Mouse (Mus musculus) gastrocnemius, postnatal 14 days (tissue): ENCODE data around the gene Sik3. TPM values are rescaled to one million over a fixed set of nuclear protein-coding genes. Genes with fewer than 3 reads are reported as not detected.

Experiments used
- DNase-seq: peaks from one replicate; pipeline ENCODE4 v3.0.0; 2021; ENCODE audit warnings: mixed read lengths
- intact Hi-C: fragments of 180-260 bp; cut with DNase I; formaldehyde crosslinking; loops from one replicate; pipeline ENCODE4 v1.15.1; 2025; ENCODE audit warnings: low total_unique reads
- long read RNA-seq, 2 experiments: library from polyadenylated mRNA; stranded (forward); transcript quantifications; one replicate each; pipeline ENCODE4 v2.0.0; 2021
- total RNA-seq, 2 experiments: library from RNA; stranded (reverse); gene quantifications; 2 replicates each; pipeline ENCODE4 v1.2.3; 2021

Sik3 gene
- total RNA-seq, result 10 to 100 TPM; 37.4 TPM
- long read RNA-seq, experiment 1, partial matches to known transcripts, result 10 of 13 reads
- long read RNA-seq, experiment 1, other reads (novel, unspliced or antisense), result 3 of 13 reads
- long read RNA-seq, experiment 2, full-length matches to known transcripts, result 3 of 30 reads
- long read RNA-seq, experiment 2, partial matches to known transcripts, result 20 of 30 reads
- long read RNA-seq, experiment 2, other reads (novel, unspliced or antisense), result 7 of 30 reads

DNA sequence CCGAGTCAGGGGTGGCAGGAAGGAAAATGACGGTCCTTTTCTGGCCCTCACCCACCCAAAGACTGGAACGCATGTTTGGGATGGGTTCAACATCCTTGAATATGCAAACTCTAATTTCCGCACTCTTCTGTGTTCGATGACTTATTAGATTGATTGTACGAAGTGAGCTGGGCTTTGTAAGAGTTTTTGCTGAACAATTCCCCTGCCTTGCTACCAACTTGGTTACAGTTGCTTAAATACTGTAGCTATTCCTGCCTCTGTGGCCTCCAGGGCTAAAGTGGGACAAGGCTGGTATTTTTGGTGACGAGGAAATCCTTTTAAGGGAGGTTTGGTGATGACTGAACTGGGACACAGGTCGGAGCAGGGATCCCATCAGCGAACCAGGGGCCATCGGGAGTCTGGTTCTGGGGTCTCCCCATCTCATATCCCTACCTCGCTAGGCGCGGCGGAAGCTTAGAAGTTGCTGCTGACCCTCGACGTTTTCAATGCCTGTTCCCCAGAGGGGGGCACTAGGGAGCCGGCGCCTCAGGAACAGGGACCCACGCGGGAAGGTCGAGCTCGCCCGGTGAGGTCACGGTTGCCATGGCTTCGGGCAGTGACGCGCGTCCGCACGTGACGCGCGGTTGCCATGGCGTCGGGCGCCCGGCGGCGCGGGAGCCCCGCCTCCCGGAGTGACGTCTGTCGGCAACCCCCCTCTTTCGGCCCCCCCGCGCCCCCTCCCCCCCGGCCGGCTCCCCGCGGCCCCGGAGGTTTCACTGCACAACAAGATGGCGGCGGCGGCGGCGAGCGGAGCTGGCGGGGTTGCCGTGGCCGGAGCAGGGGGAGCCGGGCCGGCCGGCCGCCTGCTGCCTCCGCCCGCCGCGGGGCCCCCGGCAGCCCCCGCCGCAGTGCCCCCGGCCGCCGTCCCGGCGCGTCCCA is at the start of gene Sik3, which contains the start of gene Pafah1b2:
TSS of gene Sik3 (plus strand) at position 730 of the 918 bp plus-strand sequence.
TSS of gene Pafah1b2 (minus strand) at position 600 of the 918 bp plus-strand sequence.
- DNase-seq, result peak; percentile 95
- intact Hi-C loops, result no loop called here

DNA sequence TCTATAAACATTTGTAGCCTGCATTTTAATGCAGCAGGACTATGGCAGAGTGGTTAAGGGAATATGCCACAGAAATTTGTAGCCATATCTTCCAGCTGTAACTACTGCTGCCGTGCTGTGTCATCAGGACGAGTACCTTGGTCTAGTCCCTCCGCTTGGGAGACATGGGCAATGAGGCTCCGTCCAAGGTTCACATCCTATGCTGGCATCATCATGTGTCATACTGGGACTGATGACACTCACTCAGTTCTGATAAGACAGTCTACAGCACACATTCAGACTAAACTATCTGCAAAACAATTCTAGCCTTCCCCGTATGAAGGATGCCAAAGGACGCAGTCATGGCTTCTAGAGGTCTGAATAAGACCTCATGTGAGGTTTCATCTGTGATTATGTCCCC is 49.0 kb upstream of the Sik3 start:
- intact Hi-C loops, result no loop called here
- DNase-seq, result no peak

GRCm38 (mm10) chr9:45976884-45977283 is 35.7 kb upstream of the Sik3 start:
- intact Hi-C loops, result no loop called here
- no peak for DNase-seq

GRCm38 (mm10) chr9:45979778-45980177 is 32.8 kb upstream of the Sik3 start:
- DNase-seq, result no peak
- intact Hi-C loops, result no loop called here

GRCm38 (mm10) chr9:45980611-45981010 is 32.0 kb upstream of the Sik3 start:
- intact Hi-C loops, result no loop called here

GRCm38 (mm10) chr9:45981331-45981730 is 31.3 kb upstream of the Sik3 start:
- intact Hi-C loops, result no loop called here
- no peak for DNase-seq

More at GRCm38 (mm10) chr9:45980611-45981010, 32.0 kb upstream of the Sik3 start:
- DNase-seq, result no peak

DNA sequence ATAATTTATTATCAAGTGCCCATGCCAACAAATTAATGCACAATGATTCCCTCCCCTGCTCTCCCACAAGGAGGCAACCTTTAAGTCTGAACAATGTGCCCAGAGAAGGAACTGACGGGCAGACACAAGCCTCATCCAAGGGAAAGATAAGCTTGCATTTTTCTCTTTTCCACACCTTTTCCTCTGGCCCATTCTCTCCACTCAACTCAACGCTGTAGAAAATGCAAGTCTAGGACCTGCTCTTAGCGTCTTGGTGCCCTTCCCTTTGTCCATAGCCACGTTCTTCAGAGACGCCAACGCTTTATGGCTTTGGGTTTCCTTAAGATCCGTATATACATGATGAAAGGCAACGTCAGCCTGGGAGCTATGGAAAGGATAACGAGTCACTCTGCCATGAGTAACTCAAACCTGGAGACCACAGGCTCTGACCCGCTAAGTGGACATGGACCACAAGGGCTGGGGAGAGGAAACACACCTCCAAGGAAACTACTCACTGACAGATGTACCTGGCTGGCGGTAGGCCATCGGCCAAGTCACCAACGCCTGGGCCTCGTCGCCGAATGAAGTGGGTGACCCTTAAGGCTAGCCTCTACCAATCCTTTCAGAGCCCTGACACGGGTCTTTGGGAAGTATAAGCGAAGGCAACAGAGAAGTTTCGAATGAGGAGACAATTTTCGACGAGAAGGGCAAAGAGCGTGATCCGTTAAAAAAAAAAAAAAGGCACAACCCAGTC is 28.8 kb upstream of the Sik3 start:
- no peak for DNase-seq
- intact Hi-C loops, result no loop called here

DNA sequence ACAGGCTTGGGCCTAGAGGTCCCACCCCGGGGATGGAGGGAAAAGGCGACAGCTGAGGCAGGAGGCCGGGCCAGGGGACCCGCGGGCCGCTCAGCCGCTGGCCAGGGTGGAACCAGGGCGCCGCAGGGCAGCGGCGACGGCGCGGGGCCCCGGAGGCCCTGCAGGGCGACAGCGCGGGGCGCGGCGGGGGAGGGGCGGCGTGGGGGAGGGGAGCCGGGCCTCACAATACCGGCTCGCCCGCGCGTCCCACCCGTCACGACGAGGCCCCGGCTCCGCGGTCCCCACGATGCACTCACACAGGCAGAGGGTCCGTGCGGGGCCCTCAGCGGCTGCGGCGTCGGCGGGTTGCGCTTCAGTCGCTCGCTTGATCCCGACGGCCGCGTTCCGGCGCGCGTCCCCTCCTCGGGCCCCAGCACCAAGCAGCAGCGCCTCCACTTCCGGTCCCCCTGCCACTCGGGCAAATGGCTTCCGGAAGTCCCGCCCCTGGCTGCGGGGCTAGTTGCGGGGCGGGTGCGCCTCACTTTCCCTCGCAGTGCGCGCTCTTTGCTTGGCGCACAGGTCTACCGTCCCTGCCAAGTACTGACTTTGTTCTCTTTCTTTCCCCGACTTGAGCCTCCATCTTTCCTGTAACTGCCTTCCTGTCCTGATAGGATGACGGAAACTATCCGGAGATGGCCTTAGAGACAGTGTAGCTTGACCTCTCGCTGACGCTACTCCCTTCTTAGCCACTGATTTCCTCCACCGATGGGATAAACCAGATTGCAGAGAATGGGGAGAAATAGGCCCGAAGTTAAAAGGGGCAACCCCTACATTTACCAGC is 28.0 kb upstream of the Sik3 start:
- peak; percentile 92 for DNase-seq
- intact Hi-C loops, result no loop called here

DNA sequence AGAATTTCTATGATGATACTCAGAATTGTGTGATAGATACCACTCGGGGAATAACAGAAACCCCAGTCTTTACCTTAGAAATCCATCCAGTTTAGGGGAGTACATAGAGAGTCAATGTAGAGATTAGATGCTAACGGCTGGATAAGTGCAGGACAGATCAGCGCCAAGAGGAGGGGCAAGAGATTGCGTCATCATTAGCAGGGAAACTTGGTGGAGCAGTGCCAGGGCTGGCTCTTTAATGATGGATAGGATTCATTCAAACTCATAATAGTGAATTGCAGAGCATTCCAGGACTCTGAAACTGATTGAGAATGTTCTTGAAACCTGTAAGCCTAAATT is 27.4 kb upstream of the Sik3 start:
- intact Hi-C loops, result no loop called here

DNA sequence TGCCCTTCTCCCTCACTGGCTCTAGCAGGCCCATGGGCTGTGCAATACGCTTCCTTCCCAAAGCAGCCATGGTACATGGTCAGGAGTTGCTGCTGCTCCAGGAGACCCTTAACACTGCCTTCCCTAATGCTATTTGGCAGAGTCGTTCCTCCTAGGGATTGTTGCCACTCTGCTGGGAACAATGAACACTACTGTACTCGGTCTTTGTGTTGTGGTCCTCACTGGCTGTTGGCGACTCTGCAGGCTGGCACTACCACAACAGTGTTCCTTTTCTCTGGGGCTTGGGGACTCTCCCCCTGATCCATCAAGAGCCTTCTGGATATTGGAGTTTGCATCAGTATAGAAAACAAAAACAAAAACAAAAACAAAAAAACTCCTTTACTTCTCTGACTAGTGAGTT is 13.6 kb upstream of the Sik3 start:
- intact Hi-C loops, result no loop called here
- no peak for DNase-seq

More for the DNA sequence above, 27.4 kb upstream of the Sik3 start:
- DNase-seq, result peak; percentile 73

DNA sequence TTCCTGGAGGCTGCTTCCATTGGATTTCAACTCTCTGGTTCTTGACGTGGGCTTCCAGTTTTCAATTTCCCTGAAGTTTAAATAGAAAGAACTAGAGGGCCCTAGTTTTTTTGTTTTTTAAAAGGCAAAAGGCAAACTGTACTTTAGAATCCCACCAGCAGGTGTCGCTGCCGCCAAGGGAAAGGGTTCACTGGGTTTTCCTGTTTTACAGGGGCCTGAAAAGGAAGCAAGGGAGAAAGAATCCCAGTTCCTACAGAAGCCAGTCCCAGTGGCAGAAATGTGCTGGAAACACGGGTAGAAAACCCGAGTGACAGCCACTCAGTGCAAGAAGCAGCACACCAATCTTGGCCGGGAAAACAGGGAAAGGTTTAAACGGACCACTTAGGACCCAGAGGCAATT is 8.9 kb upstream of the Sik3 start:
- intact Hi-C loops, result no loop called here
- peak; percentile 77 for DNase-seq

- DNase-seq, result no peak
- intact Hi-C loops, result no loop called here
These were observed 8.1 kb upstream of the Sik3 start for GRCm38 (mm10) chr9:46004529-46004928.

- intact Hi-C loops, result loop anchor here (5.0 kb wide), 2 partner anchors 186 to 241 kb away; no protein-coding TSS in a partner anchor
- no peak for DNase-seq
These were observed 6.4 kb upstream of the Sik3 start for GRCm38 (mm10) chr9:46006224-46006623.

- intact Hi-C loops, result loop anchor here (5.0 kb wide), 2 partner anchors 183 to 238 kb away; no protein-coding TSS in a partner anchor
- no peak for DNase-seq
These were observed 3.5 kb upstream of the Sik3 start for GRCm38 (mm10) chr9:46008931-46009668.

- intact Hi-C loops, result loop anchor here (5.0 kb wide), 2 partner anchors 183 to 238 kb away; no protein-coding TSS in a partner anchor
These were observed 3.0 kb upstream of the Sik3 start for GRCm38 (mm10) chr9:46009669-46009983.

DNA sequence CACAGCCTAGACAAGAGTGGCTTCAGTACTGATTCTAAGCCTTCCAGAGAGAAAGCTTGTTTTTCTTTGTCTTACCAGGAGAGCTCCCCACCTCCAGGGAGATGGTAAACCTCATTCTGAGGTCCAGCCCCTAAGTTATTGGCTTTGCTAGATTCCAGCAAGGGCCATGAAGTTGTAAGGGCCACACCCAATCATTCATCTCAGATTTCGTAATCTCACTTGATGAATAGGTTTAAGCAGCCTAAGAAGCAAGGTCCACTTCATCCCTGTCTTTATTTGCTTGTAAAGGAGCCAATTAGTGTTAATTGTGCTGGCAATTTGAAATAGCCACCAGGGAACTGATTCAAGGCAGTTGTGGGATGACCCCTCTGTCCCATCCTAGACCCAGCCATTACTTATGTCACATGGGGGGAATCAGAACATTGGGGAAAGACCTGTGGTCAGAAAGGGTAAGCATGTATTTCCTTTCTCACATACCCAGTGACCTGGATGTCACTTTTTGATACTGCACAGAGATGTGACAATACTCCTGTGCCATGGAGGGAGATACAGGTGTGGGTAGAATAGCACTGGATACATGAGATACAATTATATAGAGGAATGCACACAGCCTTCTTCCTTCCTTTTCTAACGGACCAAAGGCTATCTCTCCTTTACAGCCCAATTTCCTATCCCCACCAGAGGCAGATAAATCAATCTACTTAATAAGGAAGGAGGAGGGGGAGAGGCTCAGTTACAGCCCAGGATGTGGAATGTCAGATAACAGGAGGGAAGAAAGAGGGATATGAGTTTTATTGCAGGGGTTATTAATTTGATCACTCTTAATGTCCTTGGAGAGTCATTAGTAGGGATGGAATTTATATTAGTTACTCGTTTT is 1.3 kb upstream of the Sik3 start:
- no peak for DNase-seq
- intact Hi-C loops, result no loop called here

More at GRCm38 (mm10) chr9:46009669-46009983, 3.0 kb upstream of the Sik3 start:
- no peak for DNase-seq

- intact Hi-C loops, result no loop called here
- peak; percentile 54 for DNase-seq
These were observed 478 bp downstream of the Sik3 start for GRCm38 (mm10) chr9:46013009-46013586.
